Mouse (Mus musculus) ovary, postnatal 14 days (tissue): ENCODE data around the gene Tubb5.
"Not testable (repeated sequence)": the region's sequence is repeated elsewhere in the genome, so short reads cannot be mapped to it uniquely, and the experiment has no call there.

Source experiments
- DNase-seq: peaks from one replicate; pipeline ENCODE4 v3.0.0; 2022; ENCODE audit warnings: low spot score

The Tubb5 gene

GRCm38 (mm10) chr17:35860831-35861197 lies 22.7 kb upstream of the Tubb5 start:
- DNase-seq: no peak

- DNase-seq: no peak
Observed at GRCm38 (mm10) chr17:35859835-35860234, 21.7 kb upstream of the Tubb5 start.

GRCm38 (mm10) chr17:35859371-35859770 lies 21.3 kb upstream of the Tubb5 start:
- no peak for DNase-seq

GRCm38 (mm10) chr17:35850974-35851373 lies 12.9 kb upstream of the Tubb5 start:
- no peak for DNase-seq

GRCm38 (mm10) chr17:35848112-35848511 lies 10.0 kb upstream of the Tubb5 start:
- DNase-seq: no peak

GRCm38 (mm10) chr17:35843514-35843913 lies 5.4 kb upstream of the Tubb5 start:
- no peak for DNase-seq

GRCm38 (mm10) chr17:35842006-35842405 lies 3.9 kb upstream of the Tubb5 start:
- no peak for DNase-seq

- peak; percentile 96 for DNase-seq
Observed at GRCm38 (mm10) chr17:35841076-35841950, 3.2 kb upstream of the Tubb5 start, which contains the start of gene Mdc1. Gene Mdc1 (plus strand): TSS chr17:35841515.

- DNase-seq: no peak
Observed at GRCm38 (mm10) chr17:35840561-35840960, 2.5 kb upstream of the Tubb5 start.

- DNase-seq: not testable (repeated sequence)
Observed at GRCm38 (mm10) chr17:35839002-35839401, 896 bp upstream of the Tubb5 start.

GRCm38 (mm10) chr17:35838570-35838969 lies 464 bp upstream of the Tubb5 start:
- DNase-seq: no peak

GRCm38 (mm10) chr17:35837487-35837886 lies 619 bp downstream of the Tubb5 start:
- DNase-seq: no peak

GRCm38 (mm10) chr17:35836991-35837422 lies 1.1 kb downstream of the Tubb5 start:
- peak; percentile 74 for DNase-seq

- DNase-seq: peak; percentile 75
Observed at GRCm38 (mm10) chr17:35836178-35836965, 1.7 kb downstream of the Tubb5 start.

- DNase-seq: no peak
Observed at GRCm38 (mm10) chr17:35835424-35836140, 2.5 kb downstream of the Tubb5 start.

GRCm38 (mm10) chr17:35834696-35835422 lies 3.2 kb downstream of the Tubb5 start:
- DNase-seq: no peak

- no peak for DNase-seq
Observed at GRCm38 (mm10) chr17:35833894-35834293, 4.2 kb downstream of the Tubb5 start.

- DNase-seq: no peak
Observed at GRCm38 (mm10) chr17:35833239-35833751, 4.8 kb downstream of the Tubb5 start.

- no peak for DNase-seq
Observed at GRCm38 (mm10) chr17:35832400-35833238, 5.5 kb downstream of the Tubb5 start.

GRCm38 (mm10) chr17:35829737-35830136 lies 8.4 kb downstream of the Tubb5 start:
- peak; percentile 79 for DNase-seq
